9 mouse cellular contexts compared by ENCODE assay signal in genomic region chr9:31688398-31688705, GRCm38 (mm10).
DNase-seq lines count a peak whose midpoint lies in the region; ATAC-seq and TF ChIP-seq lines count a peak whose summit lies in the region.
"Had no signal": no experiment of that assay in that cellular context is flagged by ENCODE, and none has a peak within 500 bp of the region (broad histone marks: within the 10 kb centered on the region; RNA-seq: fewer than 3 reads in every experiment).

No protein-coding gene starts in this region.

- DNase-seq in heart, postnatal 0 days (ENCODE audit: low spot score), result no peak
- DNase-seq in heart, postnatal 10 days, result no peak
- peak; percentile 28 for DNase-seq in hindlimb bud, embryonic 11.5 days (ENCODE audit: extremely low spot score, low read depth, low spot score)
- no peak for DNase-seq in embryo, embryonic 10 days (ENCODE audit: low spot score)
- DNase-seq in layer of hippocampus, postnatal 14 days (ENCODE audit: low spot score in 2 of 2), result no peak

- no peaks in the 10 kb centered on the region for H3K79me2 ChIP-seq in myocyte (ENCODE audit: control insufficient read depth, insufficient read depth)

- no peak overlapping the region for H3K9ac ChIP-seq in heart, postnatal 0 days (replicated peaks; ENCODE audit: low read depth, low read length)
- no peak overlapping the region for H3K9ac ChIP-seq in embryonic facial prominence, embryonic 12.5 days

- peaks cover 5% of the 10 kb centered on the region for H3K4me1 ChIP-seq in heart, postnatal 0 days (ENCODE audit: control insufficient read depth, insufficient read depth)
- peaks cover 31% of the 10 kb centered on the region for H3K4me1 ChIP-seq in embryonic facial prominence, embryonic 12.5 days

- H3K4me2 ChIP-seq in heart, postnatal 0 days (ENCODE audit: low read depth, low read length), result peak overlapping the region; percentile 56
- H3K4me2 ChIP-seq in embryonic facial prominence, embryonic 12.5 days (replicated peaks), result peak overlapping the region; percentile 42
- peak overlapping the region; percentile 6 for H3K4me2 ChIP-seq in myocyte (ENCODE audit: low read depth)

- TF ChIP-seq EP300 in heart, postnatal 0 days (IDR thresholded peaks at IDR 0.05; ENCODE audit: low read depth), result no peak

- TF ChIP-seq CTCF in heart, postnatal 0 days (IDR thresholded peaks at IDR 0.05; ENCODE audit: low read depth), result no peak

- TF ChIP-seq POLR2A in myocyte (IDR thresholded peaks at IDR 0.05; ENCODE audit: insufficient read length, low read depth), result no peak

- no peaks in the 10 kb centered on the region for H3K36me3 ChIP-seq in heart, postnatal 0 days (replicated peaks; ENCODE audit: control insufficient read depth, insufficient read depth, low read length)
- no peaks in the 10 kb centered on the region for H3K36me3 ChIP-seq in embryonic facial prominence, embryonic 12.5 days
- no peaks in the 10 kb centered on the region for H3K36me3 ChIP-seq in myocyte (ENCODE audit: control insufficient read depth, insufficient read depth)

- H3K9me3 ChIP-seq in heart, postnatal 0 days (replicated peaks; ENCODE audit: control insufficient read depth, low read length), result no peaks in the 10 kb centered on the region
- no peaks in the 10 kb centered on the region for H3K9me3 ChIP-seq in embryonic facial prominence, embryonic 12.5 days

- ATAC-seq in heart, postnatal 0 days (ENCODE audit: insufficient read depth, low read depth), result no peak
- ATAC-seq in embryonic facial prominence, embryonic 12.5 days (ENCODE audit: insufficient number of reproducible peaks, insufficient read depth, low FRiP score, low TSS enrichment), result peak; percentile 7; the same call in 1 of the 2 replicates
- no peak for ATAC-seq in erythroid progenitor cell, adult 5-6 weeks (replicated peaks; ENCODE audit: low FRiP score, poor library complexity, severe bottlenecking)

- no peak overlapping the region for H3ac ChIP-seq in myocyte (ENCODE audit: control insufficient read depth, insufficient read length)

- peak overlapping the region; percentile 27 for H3K4me3 ChIP-seq in heart, postnatal 0 days (ENCODE audit: low read depth, low read length)
- 0 out of 2 replicates have a peak overlapping the region, but pooled peaks have one; percentile 20 for H3K4me3 ChIP-seq in embryonic facial prominence, embryonic 12.5 days
- no peak overlapping the region for H3K4me3 ChIP-seq in myocyte
- H3K4me3 ChIP-seq: erythroblast, embryonic 14.5 days had no signal

- no peak overlapping the region for H3K27ac ChIP-seq in heart, postnatal 0 days (ENCODE audit: low read depth)
- 0 out of 2 replicates have a peak overlapping the region, but pooled peaks have one; percentile 2 for H3K27ac ChIP-seq in embryonic facial prominence, embryonic 12.5 days

- 3% methylated on average over 3 of the region's 3 CpGs for WGBS in heart, postnatal 0 days
- WGBS in embryonic facial prominence, embryonic 12.5 days, result 1% methylated on average over 3 of the region's 3 CpGs

- intact Hi-C loops in heart, postnatal 10 days (cut with DNase I), result no loop called here

- H3K27me3 ChIP-seq in heart, postnatal 0 days (ENCODE audit: control insufficient read depth, insufficient read depth, low read length), result peaks cover 12% of the 10 kb centered on the region; the same call in 1 of the 2 replicates
- peaks cover 3% of the 10 kb centered on the region; the same call in 1 of the 2 replicates for H3K27me3 ChIP-seq in embryonic facial prominence, embryonic 12.5 days
- no peaks in the 10 kb centered on the region for H3K27me3 ChIP-seq in myocyte (ENCODE audit: control insufficient read depth, insufficient read depth, insufficient read length)

TF ChIP-seq in myocyte, 11 proteins besides CTCF, POLR2A, EP300 and RAD21:
- no peak for TF ChIP-seq TCF12 (IDR thresholded peaks at IDR 0.05; ENCODE audit: insufficient read depth, poor library complexity, severe bottlenecking)
- TF ChIP-seq MYOD1 (IDR thresholded peaks at IDR 0.05; ENCODE audit: control insufficient read depth in 1 of 3, insufficient read length in 2 of 3, low read depth in 2 of 3), result no peak
- no peak for TF ChIP-seq MYOG (IDR thresholded peaks at IDR 0.05; ENCODE audit: control insufficient read depth in 1 of 3, insufficient read depth in 1 of 3, insufficient read length in 2 of 3, low read depth in 2 of 3)
- TF ChIP-seq CEBPB (IDR thresholded peaks at IDR 0.05; ENCODE audit: insufficient read depth, poor library complexity, severe bottlenecking), result no peak
- no peak for TF ChIP-seq USF1 (IDR thresholded peaks at IDR 0.05; ENCODE audit: low read depth)
- TF ChIP-seq MAX (IDR thresholded peaks at IDR 0.05; ENCODE audit: low read depth), result no peak
- TF ChIP-seq POLR2AphosphoS2 (IDR thresholded peaks at IDR 0.05; ENCODE audit: insufficient read length, low read depth), result no peak
TF ChIP-seq in myocyte: peak in this region for 0.

Comparison
In these comparisons a context has a peak if more than half of its experiments do, and no peak if none do; other contexts are left out.
1. H3K4me2 ChIP-seq: peak in every context shown above with its lines; median percentile 56 in heart, postnatal 0 days; 42 in embryonic facial prominence, embryonic 12.5 days; 6 in myocyte.